Mouse (Mus musculus) midbrain, embryonic 15.5 days (tissue): Measurements from ENCODE around the gene Bri3bp. TPM values are rescaled to one million over a fixed set of nuclear protein-coding genes. Genes with fewer than 3 reads are reported as not detected.
"Not testable (repeated sequence)": the region's sequence is repeated elsewhere in the genome, so short reads cannot be mapped to it uniquely, and the experiment has no call there.

Source experiments
- ATAC-seq: fragments of 200-750 bp; cut with Nextera tagmentation; replicated peaks from 2 replicates; pipeline ENCODE4 v1.8.0; 2017; ENCODE audit warnings: moderate TSS enrichment
- H3K27ac ChIP-seq: fragments of 300-500 bp; sonication (generic); 2 replicates; pipeline ENCODE4 v1.5.1; 2015; ENCODE audit warnings: mild to moderate bottlenecking, inconsistent platforms
- H3K27me3 ChIP-seq: fragments of 300-500 bp; sonication (generic); replicated peaks from 2 replicates; pipeline ENCODE4 v1.6.1; 2015; ENCODE audit warnings: inconsistent platforms
- H3K36me3 ChIP-seq: fragments of 300-500 bp; sonication (generic); replicated peaks from 2 replicates; pipeline ENCODE4 v1.6.1; 2015; ENCODE audit warnings: inconsistent platforms
- H3K4me1 ChIP-seq: fragments of 300-500 bp; sonication (generic); 2 replicates; pipeline ENCODE4 v1.6.1; 2015; ENCODE audit warnings: inconsistent platforms
- H3K4me2 ChIP-seq: fragments of 300-500 bp; sonication (generic); 2 replicates; pipeline ENCODE4 v1.6.1; 2015; ENCODE audit warnings: inconsistent platforms, mild to moderate bottlenecking, moderate library complexity
- H3K4me3 ChIP-seq: fragments of 300-500 bp; sonication (generic); 2 replicates; pipeline ENCODE4 v1.5.1; 2015; ENCODE audit warnings: mild to moderate bottlenecking, inconsistent platforms
- H3K9ac ChIP-seq: fragments of 300-500 bp; sonication (generic); 2 replicates; pipeline ENCODE4 v1.6.1; 2015; ENCODE audit warnings: mild to moderate bottlenecking, inconsistent platforms
- H3K9me3 ChIP-seq: fragments of 300-500 bp; sonication (generic); 2 replicates; pipeline ENCODE4 v1.6.1; 2016; ENCODE audit warnings: inconsistent platforms
- WGBS: fragments of 180-500 bp; shearing (Covaris S2); methylation state at CpG from one replicate; pipeline ENCODE4 v1.1.7; 2015; ENCODE audit warnings: mixed read lengths; 5-methylcytosine and 5-hydroxymethylcytosine counted together
- polyA plus RNA-seq: library from polyadenylated mRNA; unstranded; fragments of >200 nt; fragmentation: Nextera tagmentation; extraction: Ambion mirVana; gene quantifications from 2 replicates; pipeline ENCODE4 v1.2.1, GENCODE M21; 2015

Bri3bp gene
- polyA plus RNA-seq, 1 experiment from 2014 or later: 36.4 TPM

- no peak for ATAC-seq
- H3K4me2 ChIP-seq: no peak overlapping the region
- WGBS: 97% methylated on average over 8 of the region's 8 CpGs
Measured at GRCm38 (mm10) chr5:125416183-125416582, 25.2 kb upstream of the Bri3bp start.

GRCm38 (mm10) chr5:125418636-125419035 is 22.7 kb upstream of the Bri3bp start:
- Histone ChIP-seq H3K9me3 (no peaks in the 10 kb centered on the region), H3K27me3 (no peaks in the 10 kb centered on the region), H3K4me1 (no peaks in the 10 kb centered on the region), H3K36me3 (peaks cover 79% of the 10 kb centered on the region), H3K4me3 (no peak overlapping the region), H3K27ac (no peak overlapping the region), H3K9ac (no peak overlapping the region), H3K4me2 (no peak overlapping the region)
- ATAC-seq: no peak
- 89% methylated on average over 12 of the region's 12 CpGs for WGBS

More at GRCm38 (mm10) chr5:125416183-125416582, 25.2 kb upstream of the Bri3bp start:
- H3K4me1 ChIP-seq: no peaks in the 10 kb centered on the region
- peaks cover 62% of the 10 kb centered on the region for H3K36me3 ChIP-seq
- H3K27me3 ChIP-seq: no peaks in the 10 kb centered on the region
- H3K27ac ChIP-seq: no peak overlapping the region
- no peaks in the 10 kb centered on the region for H3K9me3 ChIP-seq
- H3K4me3 ChIP-seq: no peak overlapping the region
- no peak overlapping the region for H3K9ac ChIP-seq

GRCm38 (mm10) chr5:125419124-125419523 is 22.2 kb upstream of the Bri3bp start:
- Histone ChIP-seq H3K36me3 (peaks cover 79% of the 10 kb centered on the region), H3K9ac (no peak overlapping the region), H3K4me2 (no peak overlapping the region), H3K4me1 (no peaks in the 10 kb centered on the region), H3K4me3 (no peak overlapping the region), H3K27me3 (no peaks in the 10 kb centered on the region), H3K9me3 (no peaks in the 10 kb centered on the region), H3K27ac (no peak overlapping the region)
- no peak for ATAC-seq
- 88% methylated on average over 11 of the region's 11 CpGs for WGBS

GRCm38 (mm10) chr5:125425698-125426276 is 15.6 kb upstream of the Bri3bp start:
- WGBS: 95% methylated on average over 10 of the region's 10 CpGs
- no peak for ATAC-seq
- Histone ChIP-seq H3K27me3 (no peaks in the 10 kb centered on the region), H3K4me1 (no peaks in the 10 kb centered on the region), H3K9me3 (no peaks in the 10 kb centered on the region), H3K27ac (no peak overlapping the region), H3K9ac (no peak overlapping the region), H3K4me3 (no peak overlapping the region), H3K36me3 (peaks cover 85% of the 10 kb centered on the region), H3K4me2 (no peak overlapping the region)

GRCm38 (mm10) chr5:125426343-125426742 is 15.0 kb upstream of the Bri3bp start:
- Histone ChIP-seq H3K9ac (no peak overlapping the region), H3K27ac (no peak overlapping the region), H3K27me3 (no peaks in the 10 kb centered on the region), H3K36me3 (peaks cover 90% of the 10 kb centered on the region), H3K9me3 (no peaks in the 10 kb centered on the region), H3K4me2 (no peak overlapping the region), H3K4me1 (no peaks in the 10 kb centered on the region), H3K4me3 (no peak overlapping the region)
- no peak for ATAC-seq
- WGBS: 90% methylated on average over 10 of the region's 10 CpGs

GRCm38 (mm10) chr5:125432324-125432723 is 9.0 kb upstream of the Bri3bp start:
- not testable (repeated sequence) for H3K9ac ChIP-seq, H3K4me3 ChIP-seq, H3K9me3 ChIP-seq, ATAC-seq, H3K27me3 ChIP-seq, H3K27ac ChIP-seq
- Histone ChIP-seq H3K4me2 (peak overlapping the region; percentile 87; the same call in 1 of the 2 replicates), H3K36me3 (peaks cover 37% of the 10 kb centered on the region), H3K4me1 (peaks cover 12% of the 10 kb centered on the region)
- WGBS: 95% methylated on average over 2 of the region's 2 CpGs

GRCm38 (mm10) chr5:125433793-125434337 is 7.5 kb upstream of the Bri3bp start, which contains the start of gene Dhx37:
TSS of gene Dhx37 (minus strand) at chr5:125434121.
- Histone ChIP-seq H3K9ac (peak within 1 kb of the TSS; percentile 83), H3K4me1 (peaks cover 12% of the 10 kb centered on the region), H3K9me3 (no peaks in the 10 kb centered on the region), H3K4me2 (peak within 1 kb of the TSS; percentile 87), H3K4me3 (peak within 1 kb of the TSS; percentile 84), H3K27ac (peak within 1 kb of the TSS; percentile 78), H3K27me3 (no peaks in the 10 kb centered on the region), H3K36me3 (peaks cover 24% of the 10 kb centered on the region)
- under 1% methylated on average over 46 of the region's 46 CpGs for WGBS
- peak; percentile 97 for ATAC-seq

GRCm38 (mm10) chr5:125434347-125434746 is 7.0 kb upstream of the Bri3bp start:
- peaks cover 19% of the 10 kb centered on the region for H3K36me3 ChIP-seq
- H3K9ac ChIP-seq, ATAC-seq, H3K27me3 ChIP-seq, H3K27ac ChIP-seq, H3K9me3 ChIP-seq: not testable (repeated sequence)
- 60% methylated on average over 15 of the region's 15 CpGs for WGBS
- H3K4me2 ChIP-seq: peak overlapping the region; percentile 87
- peak overlapping the region; percentile 84 for H3K4me3 ChIP-seq
- H3K4me1 ChIP-seq: peaks cover 12% of the 10 kb centered on the region

GRCm38 (mm10) chr5:125440583-125441233 is 660 bp upstream of the Bri3bp start:
- H3K9me3 ChIP-seq: no peaks in the 10 kb centered on the region

GRCm38 (mm10) chr5:125442136-125442995 is 998 bp downstream of the Bri3bp start:
- ATAC-seq: peak; percentile 32
- no peaks in the 10 kb centered on the region for H3K9me3 ChIP-seq
- WGBS: 25% methylated on average over 27 of the region's 27 CpGs
- peak overlapping the region; percentile 88 for H3K4me3 ChIP-seq
- no peaks in the 10 kb centered on the region for H3K36me3 ChIP-seq
- peak overlapping the region; percentile 80 for H3K27ac ChIP-seq
- H3K27me3 ChIP-seq: no peaks in the 10 kb centered on the region
- H3K9ac ChIP-seq: peak overlapping the region; percentile 86
- peaks cover 18% of the 10 kb centered on the region for H3K4me1 ChIP-seq
- H3K4me2 ChIP-seq: peak overlapping the region; percentile 76

More at GRCm38 (mm10) chr5:125440583-125441233, 660 bp upstream of the Bri3bp start:
- Histone ChIP-seq H3K27ac (peak overlapping the region; percentile 80), H3K9ac (peak overlapping the region; percentile 86), H3K4me3 (peak overlapping the region; percentile 88), H3K4me2 (peak overlapping the region; percentile 76), H3K27me3 (no peaks in the 10 kb centered on the region), H3K4me1 (peaks cover 14% of the 10 kb centered on the region), H3K36me3 (no peaks in the 10 kb centered on the region)
- no peak for ATAC-seq
- 4% methylated on average over 7 of the region's 7 CpGs for WGBS

GRCm38 (mm10) chr5:125443335-125443734 is 2.0 kb downstream of the Bri3bp start:
- H3K36me3 ChIP-seq: no peaks in the 10 kb centered on the region
- H3K4me1 ChIP-seq: peaks cover 18% of the 10 kb centered on the region
- no peak overlapping the region for H3K4me2 ChIP-seq
- H3K4me3 ChIP-seq: no peak overlapping the region
- no peak for ATAC-seq
- no peak overlapping the region for H3K27ac ChIP-seq
- no peak overlapping the region for H3K9ac ChIP-seq
- 90% methylated on average over 5 of the region's 5 CpGs for WGBS
- H3K27me3 ChIP-seq: no peaks in the 10 kb centered on the region
- no peaks in the 10 kb centered on the region for H3K9me3 ChIP-seq

- no peak for ATAC-seq
- WGBS: 91% methylated on average over 3 of the region's 3 CpGs
- Histone ChIP-seq H3K4me1 (peaks cover 18% of the 10 kb centered on the region), H3K36me3 (no peaks in the 10 kb centered on the region), H3K4me3 (no peak overlapping the region), H3K9ac (no peak overlapping the region), H3K27ac (no peak overlapping the region), H3K9me3 (no peaks in the 10 kb centered on the region), H3K27me3 (no peaks in the 10 kb centered on the region), H3K4me2 (no peak overlapping the region)
Measured at GRCm38 (mm10) chr5:125443915-125444314, 2.5 kb downstream of the Bri3bp start.
